Mouse (Mus musculus) heart, postnatal 10 days (tissue): Measurements from ENCODE around the gene Six5. TPM values are rescaled to one million over a fixed set of nuclear protein-coding genes. Genes with fewer than 3 reads are reported as not detected.

Experiments
- DNase-seq, 2 experiments: peaks; one replicate each; pipeline ENCODE4 v3.0.0; 2021
- intact Hi-C: fragments of 180-260 bp; cut with DNase I; formaldehyde crosslinking; loops from one replicate; pipeline ENCODE4 v1.15.1; 2025
- total RNA-seq, 2 experiments: library from RNA; stranded (reverse); gene quantifications; 2 replicates each; pipeline ENCODE4 v1.2.3; 2021

Gene Six5
- total RNA-seq, 2 experiments from 2014 or later, result 7.9 to 11.2 TPM

DNA sequence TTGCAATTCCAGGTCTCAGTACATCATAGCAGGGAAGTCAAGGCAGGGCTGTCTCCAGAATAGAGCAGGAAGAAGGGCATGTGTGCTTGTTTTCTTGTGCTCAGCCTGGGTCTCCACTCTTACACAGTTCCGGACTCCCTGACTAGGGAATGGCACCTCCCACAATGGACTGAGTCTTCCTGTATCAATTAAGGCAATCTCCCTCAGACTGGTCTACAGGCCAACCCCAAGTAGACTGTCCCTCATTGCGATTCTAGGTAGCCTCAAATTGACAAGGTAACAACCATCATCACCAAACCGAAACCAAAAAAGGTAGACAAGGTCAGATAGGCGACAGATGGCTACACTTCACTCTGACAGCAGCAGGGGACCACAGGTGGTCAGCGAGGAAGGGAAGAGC, 19.2 kb upstream of the Six5 start:
- DNase-seq, result no peak
- intact Hi-C loops, result no loop called here

DNA sequence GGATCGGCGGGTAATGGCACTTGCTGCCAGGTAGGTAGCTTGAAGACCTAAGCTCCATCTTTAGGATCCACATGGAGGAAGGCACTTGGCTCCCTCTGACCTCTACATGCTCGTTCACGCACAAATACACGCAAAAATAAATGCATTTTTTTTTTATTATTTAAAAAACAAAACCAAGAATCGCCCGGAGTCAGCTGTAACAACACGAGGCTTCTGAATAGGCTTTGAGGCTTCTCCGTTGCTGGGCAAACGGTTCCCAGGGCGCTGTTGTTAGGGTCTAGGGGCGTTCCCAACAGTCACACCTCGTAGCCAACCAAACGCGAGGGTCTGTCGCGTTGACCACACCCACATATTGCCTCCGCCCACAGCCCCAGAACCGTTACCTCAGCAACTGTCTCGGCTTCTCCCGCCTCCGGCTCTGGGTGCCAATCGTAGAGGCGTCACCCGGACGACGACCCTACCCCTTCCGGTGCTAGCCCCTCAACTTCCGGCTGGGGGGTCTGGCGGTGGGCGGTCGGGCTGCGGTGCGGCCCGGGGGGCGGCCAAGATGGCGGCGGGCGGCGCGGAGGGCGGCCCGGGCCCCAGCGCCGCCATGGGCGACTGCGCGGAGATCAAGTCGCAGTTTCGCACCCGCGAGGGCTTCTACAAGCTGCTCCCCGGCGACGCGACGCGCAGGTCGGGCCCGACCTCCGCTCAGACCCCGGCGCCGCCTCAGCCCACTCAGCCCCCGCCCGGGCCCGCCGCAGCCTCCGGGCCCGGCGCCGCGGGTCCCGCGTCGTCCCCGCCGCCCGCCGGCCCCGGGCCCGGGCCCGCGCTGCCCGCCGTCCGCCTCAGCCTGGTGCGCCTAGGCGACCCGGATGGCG, 18.4 kb upstream of the Six5 start, which contains the start of gene Dmwd:
TSS of gene Dmwd (plus strand) at position 505 of the 863 bp plus-strand sequence.
- peak; percentile 98 for DNase-seq
- intact Hi-C loops, result no loop called here

DNA sequence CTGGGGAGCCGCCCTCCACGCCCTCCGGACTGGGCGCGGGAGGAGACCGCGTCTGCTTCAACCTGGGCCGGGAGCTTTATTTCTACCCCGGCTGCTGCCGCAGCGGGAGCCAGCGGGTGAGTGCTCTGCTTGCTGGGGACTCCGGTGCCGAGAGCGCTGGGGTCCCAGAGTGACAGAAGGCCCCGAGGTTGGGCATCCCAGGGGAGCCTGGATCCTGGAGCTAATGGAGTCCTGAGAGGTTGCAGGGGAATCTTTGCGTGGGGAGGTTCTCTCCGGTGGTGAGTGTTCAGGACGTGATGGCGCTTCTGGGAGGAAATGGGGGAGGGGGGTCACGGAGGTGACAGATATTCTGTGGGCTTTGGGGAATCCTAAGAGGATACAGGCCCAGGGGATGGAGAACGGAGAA, 17.8 kb upstream of the Six5 start:
- intact Hi-C loops, result no loop called here

DNA sequence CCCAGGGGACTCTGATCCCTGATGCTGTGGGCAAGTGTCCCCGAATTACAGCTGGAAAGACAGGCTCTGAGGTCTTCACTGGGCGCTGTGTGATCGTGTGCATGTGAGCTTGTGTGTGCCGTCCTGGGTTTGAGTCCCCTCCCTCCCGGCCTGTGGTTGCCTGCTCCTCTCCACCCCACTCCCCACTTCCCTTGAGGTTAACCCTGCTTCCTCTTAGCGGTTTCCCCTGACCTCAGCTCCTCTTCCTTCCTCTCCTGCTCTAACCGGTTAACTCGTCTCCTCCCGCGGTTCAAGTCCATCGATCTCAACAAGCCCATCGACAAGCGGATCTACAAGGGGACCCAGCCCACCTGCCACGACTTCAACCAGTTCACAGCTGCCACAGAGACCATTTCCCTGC, 16.6 kb upstream of the Six5 start:
- peak in 1 of 2 experiments; percentile 42 for DNase-seq
- intact Hi-C loops, result no loop called here

More for the DNA sequence above, 17.8 kb upstream of the Six5 start:
- DNase-seq, result peak; percentile 37 to 48

DNA sequence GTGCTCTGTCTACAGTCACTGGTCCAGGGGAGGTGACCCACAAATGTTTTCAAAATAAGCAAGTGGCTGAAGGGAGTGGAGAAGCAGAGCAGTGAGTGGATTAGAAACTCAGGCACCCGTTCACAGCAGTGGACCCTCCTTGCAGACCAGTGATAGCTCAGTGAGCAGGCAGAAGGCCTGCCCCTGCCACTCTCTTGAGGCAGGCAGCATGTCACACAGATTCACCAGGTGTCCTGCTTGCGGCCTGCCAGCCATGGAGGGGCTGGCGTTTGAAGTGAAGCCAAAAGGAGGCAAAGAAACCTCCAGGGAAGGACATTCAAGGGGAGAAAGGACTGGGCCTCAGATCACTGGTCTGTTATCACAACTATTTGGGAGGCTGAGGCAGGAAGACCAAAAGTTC, 15.7 kb upstream of the Six5 start:
- no peak for DNase-seq
- intact Hi-C loops, result no loop called here

DNA sequence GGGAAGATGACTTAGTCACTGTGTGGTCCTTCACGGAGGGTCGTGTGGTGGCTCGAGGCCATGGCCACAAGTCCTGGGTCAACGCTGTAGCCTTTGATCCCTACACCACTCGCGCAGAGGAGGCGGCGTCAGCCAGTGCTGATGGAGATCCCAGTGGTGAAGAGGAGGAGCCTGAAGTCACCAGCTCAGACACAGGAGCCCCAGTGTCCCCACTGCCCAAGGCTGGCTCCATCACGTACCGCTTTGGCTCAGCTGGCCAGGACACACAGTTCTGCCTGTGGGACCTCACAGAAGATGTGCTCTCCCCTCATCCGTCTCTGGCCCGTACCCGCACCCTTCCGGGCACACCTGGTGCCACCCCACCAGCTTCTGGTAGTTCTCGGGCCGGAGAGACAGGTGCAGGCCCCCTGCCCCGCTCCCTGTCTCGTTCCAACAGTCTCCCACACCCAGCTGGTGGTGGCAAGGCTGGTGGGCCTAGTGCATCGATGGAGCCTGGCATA, 13.9 kb upstream of the Six5 start:
- no peak for DNase-seq
- intact Hi-C loops, result no loop called here

DNA sequence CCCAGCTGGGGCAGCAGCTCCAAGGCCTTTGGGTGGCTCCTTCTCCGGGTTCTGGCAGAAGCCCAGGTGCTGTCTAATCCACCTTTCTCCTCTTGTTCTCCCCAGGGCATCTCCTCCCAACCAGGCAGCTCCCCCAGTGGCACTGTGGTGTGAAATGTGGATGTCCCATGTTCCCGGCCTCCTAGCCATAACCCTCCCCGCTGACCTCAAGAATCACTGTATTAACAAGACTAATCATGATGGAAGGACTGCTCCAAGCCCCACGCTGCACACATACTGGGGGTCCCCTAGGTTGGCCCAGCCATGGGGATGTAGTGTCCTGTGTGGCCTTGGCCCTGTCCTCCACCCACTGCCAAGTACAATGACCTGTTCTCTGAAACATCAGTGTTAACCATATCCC, 12.2 kb upstream of the Six5 start:
- no peak for DNase-seq
- intact Hi-C loops, result no loop called here

DNA sequence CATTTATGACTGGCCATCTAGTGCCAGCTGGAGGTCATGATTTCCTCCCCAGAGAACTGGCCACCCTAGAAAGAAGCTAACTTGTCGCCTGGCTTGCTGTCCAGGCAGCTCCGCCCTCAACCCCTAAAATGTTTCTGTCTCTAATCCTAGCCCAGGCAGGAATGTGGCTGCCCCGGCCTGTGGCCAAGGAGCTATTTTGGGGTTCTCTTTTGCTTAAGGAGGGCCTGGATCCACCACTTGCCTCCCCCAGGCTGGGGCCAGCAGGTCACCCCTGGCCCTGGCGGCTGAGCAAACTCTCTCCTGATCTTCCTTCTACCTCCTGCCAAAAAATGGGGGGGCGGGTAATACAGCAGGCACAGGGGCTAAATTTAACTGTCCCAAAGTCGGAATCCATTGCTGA, 11.3 kb upstream of the Six5 start:
- intact Hi-C loops, result no loop called here
- DNase-seq, result peak; percentile 87 to 92

DNA sequence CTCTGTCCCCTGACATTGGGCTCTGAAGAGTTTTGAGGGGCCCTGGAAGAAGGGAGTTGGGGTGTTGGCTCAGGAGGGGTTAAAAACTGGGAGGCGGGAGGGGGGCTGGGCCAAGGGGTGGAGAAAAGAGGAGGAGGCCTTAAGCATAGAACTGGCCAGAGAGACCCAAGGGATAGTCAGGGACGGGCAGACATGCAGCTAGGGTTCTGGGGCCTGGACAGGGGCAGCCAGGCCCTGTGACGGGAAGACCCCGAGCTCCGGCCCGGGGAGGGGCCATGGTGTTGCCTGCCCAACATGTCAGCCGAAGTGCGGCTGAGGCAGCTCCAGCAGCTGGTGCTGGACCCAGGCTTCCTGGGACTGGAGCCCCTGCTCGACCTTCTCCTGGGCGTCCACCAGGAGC, 10.7 kb upstream of the Six5 start, which contains the start of gene Dmpk:
TSS of gene Dmpk (plus strand) at position 149 of the 400 bp plus-strand sequence.
- intact Hi-C loops, result no loop called here
- DNase-seq, result peak; percentile 72 to 73

DNA sequence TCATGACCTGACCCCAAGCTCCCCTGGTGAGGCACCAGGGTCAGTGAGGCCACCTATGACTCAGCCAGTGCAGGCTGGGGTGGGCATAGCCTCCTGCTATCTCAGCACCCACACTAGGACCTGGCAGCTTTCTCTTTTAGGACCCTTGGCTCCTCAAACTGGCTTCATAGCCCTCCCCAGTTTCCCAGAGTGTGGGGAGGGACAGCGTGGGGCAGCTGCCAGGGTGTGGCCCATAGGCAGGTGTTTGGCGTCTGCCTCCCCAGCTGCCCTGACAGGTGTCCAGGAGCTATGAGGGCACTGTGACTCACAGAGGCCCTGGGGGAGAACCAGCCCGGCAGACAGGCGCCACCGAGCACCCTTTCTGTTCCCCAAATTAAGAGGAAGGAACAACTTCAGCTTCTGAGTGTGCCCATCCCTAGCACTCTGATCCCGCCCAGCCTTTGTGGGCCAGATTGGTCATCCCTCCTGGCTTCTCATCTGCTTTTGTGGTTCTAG, 10.1 kb upstream of the Six5 start:
- DNase-seq, result peak in 1 of 2 experiments; percentile 55

DNA sequence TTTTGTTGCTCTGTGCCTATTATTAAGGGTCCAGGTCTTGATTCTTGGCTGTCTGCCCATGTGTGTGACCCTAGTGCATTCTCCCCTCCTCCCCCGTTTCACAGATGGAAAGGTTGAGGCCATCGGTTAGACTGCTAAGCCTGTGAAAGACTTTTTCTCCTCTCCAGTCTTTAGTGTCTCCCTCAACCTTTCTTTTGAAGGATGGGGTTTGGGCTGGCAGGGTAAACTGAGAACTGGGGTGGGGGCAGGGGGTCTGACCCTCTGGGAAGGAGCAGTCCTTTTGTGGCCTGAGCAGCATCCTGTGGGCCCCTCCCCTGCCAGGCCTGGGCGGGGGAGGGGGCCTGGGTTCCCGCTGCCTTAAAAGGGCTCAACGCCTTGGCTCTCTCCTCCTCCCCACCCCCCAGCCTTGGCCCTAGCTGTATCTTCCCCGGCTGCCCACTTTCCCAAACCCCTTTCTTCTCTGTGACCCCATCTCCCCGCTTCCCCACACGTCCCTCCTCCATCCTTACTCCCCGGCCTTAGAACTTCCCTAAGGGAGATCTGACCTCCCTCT, 9.4 kb upstream of the Six5 start:
- intact Hi-C loops, result no loop called here
- DNase-seq, result no peak

More for the DNA sequence above, 10.1 kb upstream of the Six5 start:
- intact Hi-C loops, result no loop called here

DNA sequence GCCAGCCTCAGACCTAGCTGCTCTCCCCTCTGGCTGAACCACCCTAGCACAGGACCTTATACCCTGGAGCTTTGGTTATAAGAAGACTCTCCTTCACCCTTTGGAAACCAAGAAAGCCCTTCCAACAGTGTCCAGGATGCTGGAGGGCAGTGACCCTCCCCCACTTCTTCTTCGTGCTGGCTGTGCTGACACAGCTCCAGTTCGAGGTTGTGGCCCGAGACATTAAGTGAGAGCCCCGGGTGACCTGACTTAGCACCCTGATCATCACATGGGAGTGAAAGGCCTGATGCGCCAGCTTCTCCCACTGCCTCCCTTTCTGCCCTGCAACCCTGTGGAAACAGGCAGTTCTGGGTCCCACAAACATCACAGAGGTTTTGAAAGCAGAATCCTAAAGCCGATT, 8.9 kb upstream of the Six5 start:
- no peak for DNase-seq
- intact Hi-C loops, result no loop called here

DNA sequence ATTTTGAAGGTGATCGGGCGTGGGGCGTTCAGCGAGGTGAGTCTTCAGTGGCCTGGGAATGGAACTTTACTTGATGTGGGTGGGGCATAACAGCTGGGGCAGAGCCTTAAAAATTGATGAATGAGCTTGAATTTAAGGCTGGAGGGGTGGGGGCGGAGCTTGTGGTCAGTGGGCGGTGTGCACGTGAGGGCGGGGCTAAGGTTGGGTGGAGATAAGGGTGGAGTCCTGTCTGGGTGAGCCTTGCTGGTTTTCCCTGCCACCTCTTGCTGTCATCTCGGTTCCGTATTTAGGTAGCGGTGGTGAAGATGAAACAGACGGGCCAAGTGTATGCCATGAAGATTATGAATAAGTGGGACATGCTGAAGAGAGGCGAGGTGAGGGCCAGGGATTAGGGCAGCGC, 8.4 kb upstream of the Six5 start:
- DNase-seq, result peak; percentile 53 to 64
- intact Hi-C loops, result no loop called here

DNA sequence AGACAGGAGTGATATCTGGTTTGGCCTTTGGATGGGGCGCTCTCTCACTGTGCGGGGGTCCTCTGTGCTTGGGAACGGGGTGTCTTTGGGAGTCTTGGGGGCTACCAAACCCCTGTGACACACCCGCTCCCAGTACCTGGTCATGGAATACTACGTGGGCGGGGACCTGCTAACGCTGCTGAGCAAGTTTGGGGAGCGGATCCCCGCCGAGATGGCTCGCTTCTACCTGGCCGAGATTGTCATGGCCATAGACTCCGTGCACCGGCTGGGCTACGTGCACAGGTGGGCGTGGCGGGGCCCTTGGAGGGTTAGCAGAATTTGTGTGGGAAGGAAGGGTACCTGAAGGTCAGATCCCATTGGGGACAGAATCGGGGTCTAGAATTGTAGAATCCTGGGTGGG, 7.6 kb upstream of the Six5 start:
- intact Hi-C loops, result no loop called here

DNA sequence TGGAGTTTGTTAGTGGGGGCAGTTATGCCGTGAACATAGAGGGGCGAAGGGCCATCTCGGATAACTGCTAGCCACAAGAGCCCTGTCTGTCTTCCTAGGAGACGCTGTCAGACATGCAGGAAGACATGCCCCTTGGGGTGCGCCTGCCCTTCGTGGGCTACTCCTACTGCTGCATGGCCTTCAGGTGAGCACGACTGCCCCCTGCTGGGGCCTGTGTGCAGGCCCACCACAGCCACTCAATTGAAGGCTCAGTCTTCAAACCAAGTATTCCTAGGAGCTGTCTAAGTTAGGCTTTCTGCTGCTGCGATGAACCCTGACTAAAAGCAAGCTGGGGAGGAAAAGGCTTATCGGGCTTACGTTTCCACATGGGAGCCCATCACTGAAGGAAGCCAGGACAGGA, 5.6 kb upstream of the Six5 start:
- peak; percentile 73 to 84 for DNase-seq
- intact Hi-C loops, result no loop called here

More for the DNA sequence above, 7.6 kb upstream of the Six5 start:
- DNase-seq, result no peak

DNA sequence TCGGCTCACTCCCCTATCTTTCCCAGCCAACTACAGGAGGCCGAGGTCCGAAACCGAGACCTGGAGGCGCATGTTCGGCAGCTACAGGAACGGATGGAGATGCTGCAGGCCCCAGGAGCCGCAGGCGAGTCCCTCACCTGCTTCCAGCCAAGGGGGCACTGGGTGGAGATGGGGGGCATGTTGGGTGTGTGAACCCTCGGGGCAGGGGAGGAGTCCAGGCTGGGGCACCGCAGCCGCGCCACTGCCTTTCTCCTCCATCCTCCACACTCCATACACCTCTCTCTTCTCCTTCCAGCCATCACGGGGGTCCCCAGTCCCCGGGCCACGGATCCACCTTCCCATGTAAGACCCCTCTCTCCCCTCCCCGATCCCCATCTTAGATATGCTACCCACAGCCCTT, 2.5 kb upstream of the Six5 start:
- no peak for DNase-seq
- intact Hi-C loops, result no loop called here

DNA sequence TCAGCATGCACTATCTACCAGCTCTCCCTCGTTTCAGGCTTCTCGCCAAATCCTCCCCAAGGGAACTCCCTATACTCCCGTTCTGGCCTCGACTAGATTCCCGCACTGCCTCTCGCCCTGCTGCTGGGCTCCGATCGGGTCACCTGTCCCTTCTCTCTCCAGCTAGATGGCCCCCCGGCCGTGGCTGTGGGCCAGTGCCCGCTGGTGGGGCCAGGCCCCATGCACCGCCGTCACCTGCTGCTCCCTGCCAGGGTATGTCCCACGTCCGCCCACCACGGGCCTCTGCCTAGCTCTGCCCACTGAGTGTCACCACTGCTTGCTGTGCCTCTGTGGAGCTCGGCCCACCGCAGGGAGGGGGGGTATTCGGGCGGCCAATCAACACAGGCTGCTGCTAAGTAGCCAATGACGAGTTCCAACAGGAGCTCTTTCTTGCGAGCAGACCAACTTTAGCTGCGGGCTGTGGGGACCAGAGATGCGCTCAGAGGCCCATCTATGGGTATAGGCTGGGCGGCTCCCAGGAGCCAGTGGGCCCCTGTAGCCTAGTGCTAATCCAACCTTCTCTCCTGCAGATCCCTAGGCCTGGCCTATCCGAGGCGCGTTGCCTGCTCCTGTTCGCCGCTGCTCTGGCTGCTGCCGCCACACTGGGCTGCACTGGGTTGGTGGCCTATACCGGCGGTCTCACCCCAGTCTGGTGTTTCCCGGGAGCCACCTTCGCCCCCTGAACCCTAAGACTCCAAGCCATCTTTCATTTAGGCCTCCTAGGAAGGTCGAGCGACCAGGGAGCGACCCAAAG, 1.8 kb upstream of the Six5 start:
- DNase-seq, result peak; percentile 75 to 81
- intact Hi-C loops, result loop anchor here (1.0 kb wide), 1 partner anchor 23 kb away; no protein-coding TSS in a partner anchor

DNA sequence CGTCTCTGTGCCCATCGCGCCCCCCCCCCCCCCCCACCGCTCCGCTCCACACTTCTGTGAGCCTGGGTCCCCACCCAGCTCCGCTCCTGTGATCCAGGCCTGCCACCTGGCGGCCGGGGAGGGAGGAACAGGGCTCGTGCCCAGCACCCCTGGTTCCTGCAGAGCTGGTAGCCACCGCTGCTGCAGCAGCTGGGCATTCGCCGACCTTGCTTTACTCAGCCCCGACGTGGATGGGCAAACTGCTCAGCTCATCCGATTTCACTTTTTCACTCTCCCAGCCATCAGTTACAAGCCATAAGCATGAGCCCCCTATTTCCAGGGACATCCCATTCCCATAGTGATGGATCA, 1.2 kb upstream of the Six5 start:
- intact Hi-C loops, result loop anchor here (1.0 kb wide), 1 partner anchor 24 kb away; no protein-coding TSS in a partner anchor
- peak; percentile 91 to 92 for DNase-seq

DNA sequence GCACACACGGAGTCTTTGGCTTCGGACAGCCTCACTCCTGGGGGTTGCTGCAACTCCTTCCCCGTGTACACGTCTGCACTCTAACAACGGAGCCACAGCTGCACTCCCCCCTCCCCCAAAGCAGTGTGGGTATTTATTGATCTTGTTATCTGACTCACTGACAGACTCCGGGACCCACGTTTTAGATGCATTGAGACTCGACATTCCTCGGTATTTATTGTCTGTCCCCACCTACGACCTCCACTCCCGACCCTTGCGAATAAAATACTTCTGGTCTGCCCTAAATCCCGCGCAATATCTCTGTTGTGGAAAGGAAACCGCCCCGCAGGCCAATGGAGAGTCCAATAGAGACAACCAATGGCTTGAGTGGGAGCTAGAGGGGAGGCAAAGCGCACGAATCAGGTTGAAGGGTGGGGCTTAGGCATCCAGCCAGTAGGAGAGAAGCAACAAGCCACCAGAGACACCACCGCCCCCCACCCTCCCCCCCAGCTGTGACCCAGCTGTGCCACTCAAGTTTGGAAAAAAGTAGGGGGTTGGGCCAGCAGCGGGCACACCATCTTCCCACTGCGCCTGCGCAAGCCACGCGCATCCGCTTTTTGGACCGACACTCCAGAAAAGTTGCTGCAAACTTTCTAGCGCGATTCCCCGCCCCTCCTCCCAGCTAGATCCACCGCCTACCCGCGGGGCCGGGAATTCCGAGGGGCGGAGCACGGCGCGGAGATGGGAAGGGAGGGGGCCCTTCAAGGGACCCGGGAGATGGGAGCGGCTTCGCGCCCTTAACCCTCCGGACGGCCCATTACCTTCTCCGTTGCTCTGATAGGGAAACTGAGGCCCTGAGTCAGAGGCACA, 633 bp upstream of the Six5 start:
- DNase-seq, result peak; percentile 98
- intact Hi-C loops, result loop anchor here (1.0 kb wide), 1 partner anchor 24 kb away; no protein-coding TSS in a partner anchor
